Mouse (Mus musculus): Measurements from ENCODE around the gene Ces1c.

Gene Ces1c

GRCm38 (mm10) chr8:93131233-93131980 is at the start of gene Ces1c:
Gene Ces1c, minus strand, starts transcription at chr8:93131283.
- in situ Hi-C loops (cut with MboI, MseI), result no loop called here

- in situ Hi-C loops (cut with MboI, MseI), result no loop called here
These were observed 49.6 kb upstream of the Ces1c start for GRCm38 (mm10) chr8:93180581-93181129.

- in situ Hi-C loops (cut with MboI, MseI), result no loop called here
These were observed 45.5 kb upstream of the Ces1c start for GRCm38 (mm10) chr8:93176593-93176992.

GRCm38 (mm10) chr8:93174554-93174953 is 43.5 kb upstream of the Ces1c start:
- in situ Hi-C loops (cut with MboI, MseI), result no loop called here

GRCm38 (mm10) chr8:93171846-93172590 is 40.9 kb upstream of the Ces1c start:
- in situ Hi-C loops (cut with MboI, MseI), result no loop called here

GRCm38 (mm10) chr8:93163363-93163762 is 32.3 kb upstream of the Ces1c start:
- in situ Hi-C loops (cut with MboI, MseI), result no loop called here

GRCm38 (mm10) chr8:93151401-93151800 is 20.3 kb upstream of the Ces1c start:
- in situ Hi-C loops (cut with MboI, MseI), result no loop called here

- in situ Hi-C loops (cut with MboI, MseI), result no loop called here
These were observed 16.2 kb upstream of the Ces1c start for GRCm38 (mm10) chr8:93147331-93147730.

- in situ Hi-C loops (cut with MboI, MseI), result no loop called here
These were observed 9.6 kb upstream of the Ces1c start for GRCm38 (mm10) chr8:93140696-93141095.

GRCm38 (mm10) chr8:93132196-93132595 is 1.1 kb upstream of the Ces1c start:
- in situ Hi-C loops (cut with MboI, MseI), result no loop called here

- in situ Hi-C loops (cut with MboI, MseI), result no loop called here
These were observed 4.6 kb downstream of the Ces1c start for GRCm38 (mm10) chr8:93126476-93126875.

GRCm38 (mm10) chr8:93122005-93122404 is 9.1 kb downstream of the Ces1c start:
- in situ Hi-C loops (cut with MboI, MseI), result no loop called here

- in situ Hi-C loops (cut with MboI, MseI), result no loop called here
These were observed 35.7 kb downstream of the Ces1c start for GRCm38 (mm10) chr8:93095376-93095775.

GRCm38 (mm10) chr8:93091324-93091723 is 39.8 kb downstream of the Ces1c start:
- in situ Hi-C loops (cut with MboI, MseI), result no loop called here

GRCm38 (mm10) chr8:93088686-93089122 is 42.4 kb downstream of the Ces1c start:
- in situ Hi-C loops (cut with MboI, MseI), result no loop called here

- in situ Hi-C loops (cut with MboI, MseI), result no loop called here
These were observed 42.9 kb downstream of the Ces1c start for GRCm38 (mm10) chr8:93088193-93088592.

GRCm38 (mm10) chr8:93079887-93080286 is 51.2 kb downstream of the Ces1c start, which contains the start of gene Ces1b:
Gene Ces1b, minus strand, starts transcription at chr8:93080017.
- in situ Hi-C loops (cut with MboI, MseI), result no loop called here

GRCm38 (mm10) chr8:93075251-93075650 is 55.8 kb downstream of the Ces1c start:
- in situ Hi-C loops (cut with MboI, MseI), result no loop called here

GRCm38 (mm10) chr8:93063416-93064117 is 67.5 kb downstream of the Ces1c start:
- in situ Hi-C loops (cut with MboI, MseI), result no loop called here

GRCm38 (mm10) chr8:93059185-93059584 is 71.9 kb downstream of the Ces1c start:
- in situ Hi-C loops (cut with MboI, MseI), result no loop called here

GRCm38 (mm10) chr8:93055238-93055637 is 75.8 kb downstream of the Ces1c start:
- in situ Hi-C loops (cut with MboI, MseI), result no loop called here

Data from T-helper 2 cell (primary cell).